Mouse (Mus musculus) stomach, embryonic 16.5 days (tissue): ENCODE results near the gene Fth1. TPM values are rescaled to one million over a fixed set of nuclear protein-coding genes. Genes with fewer than 3 reads are reported as not detected.

Experiments
- ATAC-seq: fragments of 200-750 bp; cut with Nextera tagmentation; 2 replicates; pipeline ENCODE4 v1.8.0; 2017; ENCODE audit warnings: moderate number of reproducible peaks, moderate TSS enrichment; ENCODE audit not compliant: insufficient read depth, low FRiP score
- H3K27ac ChIP-seq: fragments of 300-500 bp; sonication (generic); 2 replicates; pipeline ENCODE4 v1.5.1; 2014; ENCODE audit warnings: low read length
- H3K27me3 ChIP-seq: fragments of 300-500 bp; sonication (generic); 2 replicates; pipeline ENCODE4 v1.6.1; 2014; ENCODE audit warnings: low read length, control low read depth, mixed read lengths; ENCODE audit not compliant: control insufficient read depth, insufficient read depth
- H3K36me3 ChIP-seq: fragments of 300-500 bp; sonication (generic); 2 replicates; pipeline ENCODE4 v1.6.1; 2014; ENCODE audit warnings: low read length; ENCODE audit not compliant: control insufficient read depth, insufficient read depth
- H3K4me1 ChIP-seq: fragments of 300-500 bp; sonication (generic); 2 replicates; pipeline ENCODE4 v1.6.1; 2014; ENCODE audit warnings: low read length, control low read depth, mixed read lengths; ENCODE audit not compliant: control insufficient read depth, insufficient read depth
- H3K4me2 ChIP-seq: fragments of 300-500 bp; sonication (generic); 2 replicates; pipeline ENCODE4 v1.6.1; 2014; ENCODE audit warnings: low read depth, low read length, mixed read lengths
- H3K4me3 ChIP-seq: fragments of 300-500 bp; sonication (generic); replicated peaks from 2 replicates; pipeline ENCODE4 v1.5.1; 2014; ENCODE audit warnings: mild to moderate bottlenecking, low read length
- H3K9ac ChIP-seq: fragments of 300-500 bp; sonication (generic); 2 replicates; pipeline ENCODE4 v1.6.1; 2014; ENCODE audit warnings: low read length
- H3K9me3 ChIP-seq: fragments of 300-500 bp; sonication (generic); replicated peaks from 2 replicates; pipeline ENCODE4 v1.6.1; 2016; ENCODE audit warnings: low read length, control low read depth; ENCODE audit not compliant: control insufficient read depth
- WGBS: fragments of 180-500 bp; shearing (Covaris S2); extraction: QIAGEN DNeasy Blood & Tissue Kit; methylation state at CpG from one replicate; pipeline ENCODE4 v1.1.7; 2014; 5-methylcytosine and 5-hydroxymethylcytosine counted together
- polyA plus RNA-seq: library from polyadenylated mRNA; unstranded; fragments of >200 nt; fragmentation: Nextera tagmentation; extraction: Ambion mirVana; gene quantifications from 2 replicates; pipeline ENCODE4 v1.2.1, GENCODE M21; 2015

The Fth1 gene
- polyA plus RNA-seq, 1 experiment from 2014 or later = 1,902 TPM

GRCm38 (mm10) chr19:9941809-9942208 lies 38.6 kb upstream of the Fth1 start:
- ATAC-seq = no peak
- H3K9me3 ChIP-seq = no peaks in the 10 kb centered on the region
- H3K27ac ChIP-seq = no peak overlapping the region
- H3K4me1 ChIP-seq = peaks cover 5% of the 10 kb centered on the region; the same call in 1 of the 2 replicates
- H3K36me3 ChIP-seq = no peaks in the 10 kb centered on the region
- no peaks in the 10 kb centered on the region for H3K27me3 ChIP-seq
- H3K4me3 ChIP-seq = no peak overlapping the region
- no peak overlapping the region for H3K4me2 ChIP-seq
- no peak overlapping the region for H3K9ac ChIP-seq
- 20% methylated on average over 1 of the region's 1 CpGs for WGBS

- 42% methylated on average over 10 of the region's 10 CpGs for WGBS
- Histone ChIP-seq H3K9me3 (no peaks in the 10 kb centered on the region), H3K27me3 (no peaks in the 10 kb centered on the region), H3K4me3 (no peak overlapping the region), H3K4me2 (no peak overlapping the region), H3K4me1 (peaks cover 5% of the 10 kb centered on the region; the same call in 1 of the 2 replicates), H3K36me3 (no peaks in the 10 kb centered on the region), H3K9ac (0 out of 2 replicates have a peak overlapping the region, but pooled peaks have one; percentile 17), H3K27ac (peak overlapping the region; percentile 54)
- peak; percentile 78; the same call in 1 of the 2 replicates for ATAC-seq
Observed at GRCm38 (mm10) chr19:9942539-9943533, 37.6 kb upstream of the Fth1 start.

DNA sequence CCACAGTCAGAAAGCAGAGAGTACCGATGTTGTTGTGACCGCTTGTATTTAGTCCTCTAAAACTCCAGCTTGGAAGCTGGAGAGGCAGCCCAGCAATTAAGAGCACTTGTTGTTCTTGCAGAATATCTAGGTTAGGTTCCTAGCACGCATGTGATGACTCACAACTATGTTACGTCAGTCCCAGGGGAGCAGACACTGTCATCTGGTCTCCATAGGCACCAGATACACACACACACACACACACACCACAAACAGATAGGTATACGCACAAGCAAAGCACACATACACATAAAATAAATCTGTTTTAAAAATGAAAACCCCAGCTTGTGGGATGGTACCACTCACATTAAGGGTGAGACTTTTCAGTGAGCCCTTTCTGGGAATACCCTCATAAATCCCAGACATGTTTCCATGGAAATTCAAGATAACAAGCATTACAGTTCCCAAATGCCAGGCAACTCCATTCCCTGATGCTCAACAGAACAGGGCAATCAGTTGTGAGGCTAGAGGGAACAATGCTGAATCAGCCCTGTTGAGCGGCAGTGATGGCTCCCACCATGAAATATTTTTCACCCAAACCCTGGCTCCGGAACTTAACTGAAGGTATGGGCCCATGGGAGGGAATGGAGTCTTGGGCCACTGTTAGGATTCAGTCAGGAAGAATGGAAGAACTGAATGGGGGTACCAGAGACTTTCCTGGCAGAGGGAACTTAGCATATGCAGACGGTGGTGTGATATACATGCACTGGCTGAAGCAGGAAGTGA lies 34.4 kb upstream of the Fth1 start:
- H3K27ac ChIP-seq = no peak overlapping the region
- no peak for ATAC-seq
- H3K4me1 ChIP-seq = peaks cover 5% of the 10 kb centered on the region; the same call in 1 of the 2 replicates
- no peaks in the 10 kb centered on the region for H3K36me3 ChIP-seq
- no peak overlapping the region for H3K4me2 ChIP-seq
- WGBS = 85% methylated on average over 8 of the region's 8 CpGs
- H3K9me3 ChIP-seq = no peaks in the 10 kb centered on the region
- no peak overlapping the region for H3K9ac ChIP-seq
- no peaks in the 10 kb centered on the region for H3K27me3 ChIP-seq
- H3K4me3 ChIP-seq = no peak overlapping the region

GRCm38 (mm10) chr19:9946986-9947385 lies 33.4 kb upstream of the Fth1 start:
- no peaks in the 10 kb centered on the region for H3K36me3 ChIP-seq
- no peaks in the 10 kb centered on the region for H3K9me3 ChIP-seq
- WGBS = 59% methylated on average over 3 of the region's 3 CpGs
- H3K4me1 ChIP-seq = peaks cover 5% of the 10 kb centered on the region; the same call in 1 of the 2 replicates
- no peaks in the 10 kb centered on the region for H3K27me3 ChIP-seq
- H3K9ac ChIP-seq = no peak overlapping the region
- H3K27ac ChIP-seq = no peak overlapping the region
- H3K4me3 ChIP-seq = no peak overlapping the region
- H3K4me2 ChIP-seq = no peak overlapping the region
- ATAC-seq = 0 out of 2 replicates have a peak, but pooled peaks have one; percentile 18

GRCm38 (mm10) chr19:9952390-9952789 lies 28.0 kb upstream of the Fth1 start:
- no peak overlapping the region for H3K4me3 ChIP-seq
- 77% methylated on average over 3 of the region's 3 CpGs for WGBS
- H3K36me3 ChIP-seq = no peaks in the 10 kb centered on the region
- H3K4me2 ChIP-seq = no peak overlapping the region
- no peak overlapping the region; the same call in 1 of the 2 replicates for H3K27ac ChIP-seq
- H3K9ac ChIP-seq = no peak overlapping the region
- ATAC-seq = no peak
- no peaks in the 10 kb centered on the region for H3K9me3 ChIP-seq
- H3K4me1 ChIP-seq = peaks cover 18% of the 10 kb centered on the region
- no peaks in the 10 kb centered on the region for H3K27me3 ChIP-seq

DNA sequence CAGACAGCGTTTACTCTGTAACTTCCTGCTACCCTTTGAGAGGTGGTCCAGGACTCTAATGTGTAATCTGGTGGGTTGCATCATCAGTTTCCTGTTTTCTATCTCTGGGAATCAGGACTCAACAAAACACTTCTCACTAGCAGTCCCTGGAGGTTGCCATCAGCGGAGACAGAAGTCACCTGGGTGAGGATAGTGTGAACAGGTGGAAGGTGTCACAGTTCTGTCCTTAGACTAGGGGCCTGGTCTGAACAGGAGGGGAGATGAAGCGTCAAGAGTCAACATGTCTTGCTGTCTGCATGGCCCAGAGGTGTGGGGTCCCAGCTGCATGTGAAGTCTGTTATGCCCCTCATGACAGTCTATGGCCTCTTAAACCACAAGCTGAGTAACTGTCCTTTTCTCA lies 27.5 kb upstream of the Fth1 start:
- WGBS = 83% methylated on average over 3 of the region's 3 CpGs

GRCm38 (mm10) chr19:9954055-9954810 lies 26.2 kb upstream of the Fth1 start:
- no peaks in the 10 kb centered on the region for H3K36me3 ChIP-seq
- WGBS = 23% methylated on average over 7 of the region's 7 CpGs
- no peaks in the 10 kb centered on the region for H3K9me3 ChIP-seq
- H3K27me3 ChIP-seq = no peaks in the 10 kb centered on the region
- peak; percentile 87 for ATAC-seq
- peak overlapping the region; percentile 55 for H3K4me2 ChIP-seq
- H3K27ac ChIP-seq = peak overlapping the region; percentile 98
- peaks cover 18% of the 10 kb centered on the region for H3K4me1 ChIP-seq
- peak overlapping the region; percentile 26 for H3K4me3 ChIP-seq
- H3K9ac ChIP-seq = peak overlapping the region; percentile 70

More for the DNA sequence above, 27.5 kb upstream of the Fth1 start:
- Histone ChIP-seq H3K9ac (no peak overlapping the region), H3K27ac (no peak overlapping the region), H3K27me3 (no peaks in the 10 kb centered on the region), H3K36me3 (no peaks in the 10 kb centered on the region), H3K4me2 (no peak overlapping the region), H3K4me3 (no peak overlapping the region), H3K4me1 (peaks cover 18% of the 10 kb centered on the region), H3K9me3 (no peaks in the 10 kb centered on the region)
- ATAC-seq = no peak

DNA sequence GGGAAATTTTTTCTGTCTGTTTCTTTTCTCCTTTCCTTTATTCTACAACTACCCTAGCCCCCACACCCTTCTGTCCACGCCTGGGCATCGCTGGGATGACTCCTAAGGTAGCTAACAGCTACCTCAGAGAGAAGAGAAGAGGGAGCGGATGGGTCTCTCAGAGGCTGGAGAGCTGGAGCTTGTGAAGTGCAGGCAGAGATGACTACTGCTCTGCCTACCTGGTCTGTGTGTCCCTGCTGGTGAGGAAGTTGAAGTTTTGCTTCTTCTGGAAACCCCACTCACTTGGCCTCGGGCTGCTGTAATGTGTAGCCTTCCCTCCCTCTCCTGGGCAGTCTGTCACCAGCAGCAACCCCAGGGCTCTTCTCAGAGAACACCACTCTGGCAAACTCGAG lies 25.6 kb upstream of the Fth1 start:
- H3K9me3 ChIP-seq = no peaks in the 10 kb centered on the region
- H3K27me3 ChIP-seq = no peaks in the 10 kb centered on the region
- H3K4me2 ChIP-seq = peak overlapping the region; percentile 55
- WGBS = 32% methylated on average over 5 of the region's 5 CpGs
- H3K27ac ChIP-seq = peak overlapping the region; percentile 98
- peak; percentile 79 for ATAC-seq
- H3K4me3 ChIP-seq = peak overlapping the region; percentile 26
- peaks cover 18% of the 10 kb centered on the region for H3K4me1 ChIP-seq
- no peaks in the 10 kb centered on the region for H3K36me3 ChIP-seq
- peak overlapping the region; percentile 70 for H3K9ac ChIP-seq
